Mouse (Mus musculus): ENCODE results near the gene Nuak2.

GRCm38 (mm10) chr1:132328565-132328964 is 12.6 kb downstream of the Nuak2 start:
- no peak for TF ChIP-seq GATA1 (IDR thresholded peaks at IDR 0.05; ENCODE audit: borderline replicate concordance, low read length)
- TF ChIP-seq FLI1 (IDR thresholded peaks at IDR 0.05; ENCODE audit: low read length), result no peak

All from megakaryocyte, embryonic 14.5 days (primary cell).